Mouse (Mus musculus) cerebellum, postnatal 25 days (tissue): ENCODE measurements around the gene Pom121l2.

ENCODE experiments used
- DNase-seq, 2 experiments: peaks; one replicate each; pipeline ENCODE4 v3.0.0; 2021; ENCODE audit warnings: mixed read lengths in 2 of 2

The Pom121l2 gene

GRCm38 (mm10) chr13:21994896-21995295, 13.9 kb downstream of the Pom121l2 start:
- DNase-seq, result no peak

GRCm38 (mm10) chr13:21995331-21995914, 14.4 kb downstream of the Pom121l2 start:
- DNase-seq, result peak; percentile 20 to 39

GRCm38 (mm10) chr13:21996101-21996839, 15.3 kb downstream of the Pom121l2 start:
- DNase-seq, result peak; percentile 32 to 37

GRCm38 (mm10) chr13:21996840-21997185, 15.8 kb downstream of the Pom121l2 start:
- peak in 1 of 2 experiments; percentile 26 for DNase-seq

GRCm38 (mm10) chr13:21997201-21997820, 16.3 kb downstream of the Pom121l2 start:
- no peak for DNase-seq

- no peak for DNase-seq
Measured at GRCm38 (mm10) chr13:21997821-21998220, 16.8 kb downstream of the Pom121l2 start.

- no peak for DNase-seq
Measured at GRCm38 (mm10) chr13:21998412-21998811, 17.4 kb downstream of the Pom121l2 start.

- DNase-seq, result no peak
Measured at GRCm38 (mm10) chr13:21999147-21999546, 18.2 kb downstream of the Pom121l2 start.

GRCm38 (mm10) chr13:22001346-22001745, 20.4 kb downstream of the Pom121l2 start:
- DNase-seq, result no peak

GRCm38 (mm10) chr13:22001823-22002222, 20.8 kb downstream of the Pom121l2 start:
- no peak for DNase-seq

- DNase-seq, result peak; percentile 52 to 54
Measured at GRCm38 (mm10) chr13:22005605-22006333, 24.8 kb downstream of the Pom121l2 start.

GRCm38 (mm10) chr13:22006334-22007120, 25.5 kb downstream of the Pom121l2 start:
- DNase-seq, result peak; percentile 30 to 40

GRCm38 (mm10) chr13:22007121-22007510, 26.1 kb downstream of the Pom121l2 start:
- DNase-seq, result no peak

GRCm38 (mm10) chr13:22007872-22008271, 26.9 kb downstream of the Pom121l2 start:
- no peak for DNase-seq

GRCm38 (mm10) chr13:22008707-22009106, 27.7 kb downstream of the Pom121l2 start:
- no peak for DNase-seq

- no peak for DNase-seq
Measured at GRCm38 (mm10) chr13:22009642-22010041, 28.6 kb downstream of the Pom121l2 start, which contains the start of gene Prss16. Gene Prss16, minus strand, starts transcription at chr13:22009742.

GRCm38 (mm10) chr13:22013716-22014115, 32.7 kb downstream of the Pom121l2 start:
- no peak for DNase-seq

- DNase-seq, result peak in 1 of 2 experiments; percentile 35
Measured at GRCm38 (mm10) chr13:22014411-22014845, 33.4 kb downstream of the Pom121l2 start.

- DNase-seq, result peak; percentile 64 to 67
Measured at GRCm38 (mm10) chr13:22015479-22016450, 34.8 kb downstream of the Pom121l2 start.

- no peak for DNase-seq
Measured at GRCm38 (mm10) chr13:22019934-22020835, 39.2 kb downstream of the Pom121l2 start.
